Mouse (Mus musculus): ENCODE data around the gene Dnajc6. TPM values are rescaled to one million over a fixed set of nuclear protein-coding genes. Genes with fewer than 3 reads are reported as not detected.
A peak's percentile ranks its signal among the peaks of the same experiment; 100 is the strongest.

The Dnajc6 gene
- polyA plus RNA-seq (2011; ENCODE audit: insufficient read depth, insufficient read length, low replicate concordance, missing spikeins): 1.6 and 2.7 TPM in 2 replicates

DNA sequence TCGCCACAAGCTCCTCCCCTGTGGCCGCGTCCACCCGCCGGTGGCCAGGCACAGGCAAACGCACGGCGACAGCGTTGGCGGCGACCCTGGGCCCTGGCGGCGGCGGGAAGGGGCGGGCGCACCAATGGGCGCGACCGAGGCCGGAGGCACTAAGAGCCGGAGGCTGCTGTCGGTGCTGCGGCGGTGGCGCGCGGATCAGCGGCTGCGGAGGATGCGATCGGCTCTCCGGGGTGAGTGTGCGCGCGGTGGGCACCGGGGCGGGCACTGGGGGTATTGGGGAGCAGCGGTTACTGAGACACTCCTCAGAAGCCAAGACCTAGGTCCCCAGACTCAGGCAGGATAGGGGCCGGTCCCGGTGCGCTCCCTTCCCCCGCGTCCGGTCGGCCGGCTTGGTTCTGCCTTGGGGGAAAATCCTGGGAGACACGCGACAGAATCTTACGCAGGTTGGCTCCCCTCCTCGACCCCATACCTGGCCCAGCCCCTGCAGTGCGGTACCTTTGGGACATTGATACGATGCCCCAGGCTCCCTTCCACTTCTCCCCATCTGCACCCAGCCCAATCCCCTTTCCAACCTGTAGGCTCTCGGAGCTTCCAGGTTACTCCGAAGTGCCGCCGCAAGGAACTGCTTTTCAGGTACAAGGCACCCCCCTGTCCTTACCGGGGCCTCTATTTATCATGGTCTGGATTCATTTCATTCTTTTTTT is at the start of gene Dnajc6:
Dnajc6 (plus strand) TSS at position 115 of the 704 bp plus-strand sequence.
- TF ChIP-seq CTCF (IDR thresholded peaks at IDR 0.05; ENCODE audit: control insufficient read depth, insufficient read depth, low read length) (no peak), POLR2A (IDR thresholded peaks at IDR 0.05; ENCODE audit: borderline replicate concordance, control insufficient read depth, low read depth, low read length) (no peak)
- Histone ChIP-seq H3K4me3 (replicated peaks; ENCODE audit: control insufficient read depth, low read depth, low read length) (peak within 1 kb of the TSS; percentile 40), H3K27ac (ENCODE audit: control insufficient read depth, insufficient read depth, low read depth, low read length, poor library complexity) (no peak within 1 kb of the TSS; the same call in 1 of the 2 replicates), H3K4me1 (ENCODE audit: control insufficient read depth, insufficient read depth, low read length) (peaks cover 2% of the 10 kb centered on the region; the same call in 1 of the 2 replicates)
- under 1% methylated on average over 57 of the region's 57 CpGs for WGBS

- no peak overlapping the region for H3K4me3 ChIP-seq (replicated peaks; ENCODE audit: control insufficient read depth, low read depth, low read length)
- no peaks in the 10 kb centered on the region for H3K4me1 ChIP-seq (ENCODE audit: control insufficient read depth, insufficient read depth, low read length)
- WGBS: 88% methylated on average over 8 of the region's 8 CpGs
- no peak overlapping the region for H3K27ac ChIP-seq (ENCODE audit: control insufficient read depth, insufficient read depth, low read depth, low read length, poor library complexity)
- TF ChIP-seq CTCF (IDR thresholded peaks at IDR 0.05; ENCODE audit: control insufficient read depth, insufficient read depth, low read length): no peak
- TF ChIP-seq POLR2A (IDR thresholded peaks at IDR 0.05; ENCODE audit: borderline replicate concordance, control insufficient read depth, low read depth, low read length): no peak
Observed at GRCm38 (mm10) chr4:101448701-101449100, 47.7 kb upstream of the Dnajc6 start.

- 84% methylated on average over 7 of the region's 7 CpGs for WGBS
- no peaks in the 10 kb centered on the region for H3K4me1 ChIP-seq (ENCODE audit: control insufficient read depth, insufficient read depth, low read length)
- TF ChIP-seq CTCF (IDR thresholded peaks at IDR 0.05; ENCODE audit: control insufficient read depth, insufficient read depth, low read length) (no peak), POLR2A (IDR thresholded peaks at IDR 0.05; ENCODE audit: borderline replicate concordance, control insufficient read depth, low read depth, low read length) (no peak)
- H3K4me3 ChIP-seq (replicated peaks; ENCODE audit: control insufficient read depth, low read depth, low read length): no peak overlapping the region
- H3K27ac ChIP-seq (ENCODE audit: control insufficient read depth, insufficient read depth, low read depth, low read length, poor library complexity): no peak overlapping the region
Observed at GRCm38 (mm10) chr4:101449344-101449743, 47.1 kb upstream of the Dnajc6 start.

GRCm38 (mm10) chr4:101450150-101450780 is 46.2 kb upstream of the Dnajc6 start:
- TF ChIP-seq POLR2A (IDR thresholded peaks at IDR 0.05; ENCODE audit: borderline replicate concordance, control insufficient read depth, low read depth, low read length) (no peak), CTCF (IDR thresholded peaks at IDR 0.05; ENCODE audit: control insufficient read depth, insufficient read depth, low read length) (no peak)
- H3K27ac ChIP-seq (ENCODE audit: control insufficient read depth, insufficient read depth, low read depth, low read length, poor library complexity): no peak overlapping the region
- H3K4me1 ChIP-seq (ENCODE audit: control insufficient read depth, insufficient read depth, low read length): no peaks in the 10 kb centered on the region
- 91% methylated on average over 20 of the region's 20 CpGs for WGBS
- no peak overlapping the region for H3K4me3 ChIP-seq (replicated peaks; ENCODE audit: control insufficient read depth, low read depth, low read length)

GRCm38 (mm10) chr4:101451089-101451488 is 45.4 kb upstream of the Dnajc6 start:
- no peak for TF ChIP-seq POLR2A (IDR thresholded peaks at IDR 0.05; ENCODE audit: borderline replicate concordance, control insufficient read depth, low read depth, low read length)
- no peak for TF ChIP-seq CTCF (IDR thresholded peaks at IDR 0.05; ENCODE audit: control insufficient read depth, insufficient read depth, low read length)
- no peak overlapping the region for H3K4me3 ChIP-seq (replicated peaks; ENCODE audit: control insufficient read depth, low read depth, low read length)
- WGBS: 71% methylated on average over 4 of the region's 4 CpGs
- H3K4me1 ChIP-seq (ENCODE audit: control insufficient read depth, insufficient read depth, low read length): no peaks in the 10 kb centered on the region
- no peak overlapping the region for H3K27ac ChIP-seq (ENCODE audit: control insufficient read depth, insufficient read depth, low read depth, low read length, poor library complexity)

DNA sequence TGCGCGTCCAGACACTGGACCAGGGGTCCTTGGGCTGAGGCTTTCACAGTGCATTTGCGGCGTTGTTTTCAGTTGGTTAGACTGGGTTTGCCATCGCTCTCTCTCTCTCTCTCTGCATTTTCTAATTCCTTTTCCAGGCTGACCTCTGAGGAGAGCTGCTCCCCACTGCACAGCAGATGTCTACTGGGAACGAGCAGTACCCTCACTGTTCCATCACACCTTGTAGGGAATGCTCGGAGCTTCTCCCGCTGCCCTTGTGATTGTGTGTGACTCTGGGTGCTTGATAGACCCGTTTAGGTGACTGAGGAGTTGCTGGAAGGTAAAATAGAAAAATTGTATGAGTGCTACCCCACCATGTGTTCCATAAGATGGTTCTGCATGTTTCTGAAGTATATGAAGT is 43.6 kb upstream of the Dnajc6 start:
- TF ChIP-seq POLR2A (IDR thresholded peaks at IDR 0.05; ENCODE audit: borderline replicate concordance, control insufficient read depth, low read depth, low read length): no peak
- TF ChIP-seq CTCF (IDR thresholded peaks at IDR 0.05; ENCODE audit: control insufficient read depth, insufficient read depth, low read length): no peak
- Histone ChIP-seq H3K4me3 (replicated peaks; ENCODE audit: control insufficient read depth, low read depth, low read length) (no peak overlapping the region), H3K4me1 (ENCODE audit: control insufficient read depth, insufficient read depth, low read length) (no peaks in the 10 kb centered on the region), H3K27ac (ENCODE audit: control insufficient read depth, insufficient read depth, low read depth, low read length, poor library complexity) (no peak overlapping the region)
- WGBS: 87% methylated on average over 9 of the region's 9 CpGs

- Histone ChIP-seq H3K27ac (ENCODE audit: control insufficient read depth, insufficient read depth, low read depth, low read length, poor library complexity) (no peak overlapping the region), H3K4me1 (ENCODE audit: control insufficient read depth, insufficient read depth, low read length) (no peaks in the 10 kb centered on the region), H3K4me3 (replicated peaks; ENCODE audit: control insufficient read depth, low read depth, low read length) (no peak overlapping the region)
- 84% methylated on average over 8 of the region's 8 CpGs for WGBS
- no peak for TF ChIP-seq CTCF (IDR thresholded peaks at IDR 0.05; ENCODE audit: control insufficient read depth, insufficient read depth, low read length)
Observed at GRCm38 (mm10) chr4:101457176-101457575, 39.3 kb upstream of the Dnajc6 start.

DNA sequence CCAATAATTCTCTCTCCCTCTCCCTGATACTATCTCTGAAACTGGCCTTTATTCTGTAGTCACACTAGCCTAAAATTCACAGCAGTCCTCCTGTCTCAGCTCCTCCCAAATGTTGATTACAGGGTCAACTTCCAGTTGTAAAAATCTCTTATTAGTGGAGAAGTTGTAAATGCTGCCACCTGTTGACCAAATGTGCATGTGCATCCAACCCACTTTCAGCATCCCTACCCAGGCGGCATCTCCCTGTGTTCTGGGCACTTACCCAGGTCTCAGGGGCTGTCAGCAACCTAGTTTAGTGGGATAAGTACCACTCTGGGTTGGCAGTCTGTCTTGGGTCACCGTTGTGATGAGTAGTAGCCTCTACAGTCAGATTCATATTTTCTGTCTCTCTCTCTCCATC is 38.1 kb upstream of the Dnajc6 start:
- no peak overlapping the region for H3K27ac ChIP-seq (ENCODE audit: control insufficient read depth, insufficient read depth, low read depth, low read length, poor library complexity)
- no peak overlapping the region for H3K4me3 ChIP-seq (replicated peaks; ENCODE audit: control insufficient read depth, low read depth, low read length)
- WGBS: 23% methylated on average over 2 of the region's 2 CpGs
- TF ChIP-seq POLR2A (IDR thresholded peaks at IDR 0.05; ENCODE audit: borderline replicate concordance, control insufficient read depth, low read depth, low read length): no peak
- TF ChIP-seq CTCF (IDR thresholded peaks at IDR 0.05; ENCODE audit: control insufficient read depth, insufficient read depth, low read length): peak; percentile 37; the same call in 1 of the 2 replicates
- H3K4me1 ChIP-seq (ENCODE audit: control insufficient read depth, insufficient read depth, low read length): no peaks in the 10 kb centered on the region
